Mouse (Mus musculus) embryonic facial prominence, embryonic 12.5 days (tissue): ENCODE data around the gene Slc25a16. TPM values are rescaled to one million over a fixed set of nuclear protein-coding genes. Genes with fewer than 3 reads are reported as not detected.

ENCODE experiments used
- ATAC-seq: fragments of 200-750 bp; cut with Nextera tagmentation; 2 replicates; pipeline ENCODE4 v1.8.0; 2017; ENCODE audit not compliant: insufficient number of reproducible peaks, insufficient read depth, low FRiP score, low TSS enrichment
- H3K27ac ChIP-seq: fragments of 300-500 bp; sonication (generic); 2 replicates; pipeline ENCODE4 v1.5.1; 2016; ENCODE audit warnings: mild to moderate bottlenecking
- H3K27me3 ChIP-seq: fragments of 300-500 bp; sonication (generic); 2 replicates; pipeline ENCODE4 v1.6.1; 2016; ENCODE audit warnings: mild to moderate bottlenecking, moderate library complexity
- H3K36me3 ChIP-seq: fragments of 300-500 bp; sonication (generic); 2 replicates; pipeline ENCODE4 v1.6.1; 2016; ENCODE audit warnings: mild to moderate bottlenecking
- H3K4me1 ChIP-seq: fragments of 300-500 bp; sonication (generic); 2 replicates; pipeline ENCODE4 v1.6.1; 2016
- H3K4me2 ChIP-seq: fragments of 300-500 bp; sonication (generic); replicated peaks from 2 replicates; pipeline ENCODE4 v1.6.1; 2016; ENCODE audit warnings: mild to moderate bottlenecking, moderate library complexity
- H3K4me3 ChIP-seq: fragments of 300-500 bp; sonication (generic); 2 replicates; pipeline ENCODE4 v1.5.1; 2016; ENCODE audit warnings: mild to moderate bottlenecking
- H3K9ac ChIP-seq: fragments of 300-500 bp; sonication (generic); 2 replicates; pipeline ENCODE4 v1.6.1; 2016; ENCODE audit warnings: mild to moderate bottlenecking, moderate library complexity
- H3K9me3 ChIP-seq: fragments of 300-500 bp; sonication (generic); 2 replicates; pipeline ENCODE4 v1.6.1; 2016; ENCODE audit warnings: mild to moderate bottlenecking, moderate library complexity
- WGBS: fragments of 180-500 bp; shearing (Covaris S2); methylation state at CpG from one replicate; pipeline ENCODE4 v1.1.7; 2016; 5-methylcytosine and 5-hydroxymethylcytosine counted together
- polyA plus RNA-seq: library from polyadenylated mRNA; unstranded; fragments of >200 nt; fragmentation: Nextera tagmentation; extraction: Ambion mirVana; gene quantifications from 2 replicates; pipeline ENCODE4 v1.2.1, GENCODE M21; 2016

The Slc25a16 gene
- polyA plus RNA-seq = 10.1 and 10.8 TPM in 2 replicates

GRCm38 (mm10) chr10:62919925-62920765 is at the start of gene Slc25a16:
TSS of gene Slc25a16 (plus strand) at chr10:62920633.
- peak within 1 kb of the TSS; percentile 84 for H3K4me3 ChIP-seq
- ATAC-seq = peak; percentile 94
- WGBS = 4% methylated on average over 50 of the region's 50 CpGs
- H3K4me2 ChIP-seq = peak within 1 kb of the TSS; percentile 82
- peak within 1 kb of the TSS; percentile 87 for H3K9ac ChIP-seq
- H3K4me1 ChIP-seq = peaks cover 9% of the 10 kb centered on the region
- peak within 1 kb of the TSS; percentile 80 for H3K27ac ChIP-seq
- no peaks in the 10 kb centered on the region for H3K9me3 ChIP-seq
- H3K27me3 ChIP-seq = no peaks in the 10 kb centered on the region
- no peaks in the 10 kb centered on the region for H3K36me3 ChIP-seq

GRCm38 (mm10) chr10:62874828-62875227 is 45.6 kb upstream of the Slc25a16 start:
- Histone ChIP-seq H3K9ac (no peak overlapping the region), H3K27ac (no peak overlapping the region), H3K9me3 (no peaks in the 10 kb centered on the region), H3K27me3 (no peaks in the 10 kb centered on the region), H3K36me3 (peaks cover 18% of the 10 kb centered on the region), H3K4me3 (no peak overlapping the region), H3K4me2 (no peak overlapping the region), H3K4me1 (no peaks in the 10 kb centered on the region)
- no peak for ATAC-seq
- WGBS = 76% methylated on average over 4 of the region's 4 CpGs

GRCm38 (mm10) chr10:62875565-62875964 is 44.9 kb upstream of the Slc25a16 start:
- Histone ChIP-seq H3K36me3 (peaks cover 18% of the 10 kb centered on the region), H3K4me1 (no peaks in the 10 kb centered on the region), H3K27ac (no peak overlapping the region), H3K27me3 (no peaks in the 10 kb centered on the region), H3K4me2 (no peak overlapping the region), H3K9ac (no peak overlapping the region), H3K9me3 (no peaks in the 10 kb centered on the region), H3K4me3 (no peak overlapping the region)
- 96% methylated on average over 4 of the region's 4 CpGs for WGBS
- no peak for ATAC-seq

- no peaks in the 10 kb centered on the region for H3K4me1 ChIP-seq
- H3K9me3 ChIP-seq = no peaks in the 10 kb centered on the region
- peaks cover 18% of the 10 kb centered on the region for H3K36me3 ChIP-seq
- H3K4me3 ChIP-seq = no peak overlapping the region
- no peak overlapping the region for H3K27ac ChIP-seq
- no peak overlapping the region for H3K4me2 ChIP-seq
- 88% methylated on average over 13 of the region's 13 CpGs for WGBS
- H3K9ac ChIP-seq = no peak overlapping the region
- no peaks in the 10 kb centered on the region for H3K27me3 ChIP-seq
- ATAC-seq = no peak
Observed at GRCm38 (mm10) chr10:62878056-62878455, 42.4 kb upstream of the Slc25a16 start.

- Histone ChIP-seq H3K36me3 (peaks cover 18% of the 10 kb centered on the region), H3K9ac (no peak overlapping the region), H3K27me3 (0 out of 2 replicates have a peak, but pooled peaks cover 2% of the 10 kb centered on the region), H3K9me3 (no peaks in the 10 kb centered on the region), H3K4me2 (no peak overlapping the region), H3K4me3 (no peak overlapping the region), H3K27ac (no peak overlapping the region), H3K4me1 (peaks cover 4% of the 10 kb centered on the region; the same call in 1 of the 2 replicates)
- no peak for ATAC-seq
- WGBS = 52% methylated on average over 5 of the region's 5 CpGs
Observed at GRCm38 (mm10) chr10:62881211-62881610, 39.2 kb upstream of the Slc25a16 start.

- H3K4me2 ChIP-seq = no peak overlapping the region
- no peak overlapping the region for H3K4me3 ChIP-seq
- H3K36me3 ChIP-seq = peaks cover 7% of the 10 kb centered on the region
- H3K4me1 ChIP-seq = peaks cover 4% of the 10 kb centered on the region; the same call in 1 of the 2 replicates
- no peaks in the 10 kb centered on the region for H3K9me3 ChIP-seq
- peaks cover 5% of the 10 kb centered on the region; the same call in 1 of the 2 replicates for H3K27me3 ChIP-seq
- ATAC-seq = no peak
- no peak overlapping the region for H3K27ac ChIP-seq
- no peak overlapping the region for H3K9ac ChIP-seq
- 18% methylated on average over 9 of the region's 9 CpGs for WGBS
Observed at GRCm38 (mm10) chr10:62883933-62884372, 36.5 kb upstream of the Slc25a16 start.

GRCm38 (mm10) chr10:62884517-62884916 is 35.9 kb upstream of the Slc25a16 start:
- Histone ChIP-seq H3K27ac (no peak overlapping the region), H3K36me3 (peaks cover 1% of the 10 kb centered on the region), H3K9me3 (no peaks in the 10 kb centered on the region), H3K4me3 (no peak overlapping the region), H3K4me2 (no peak overlapping the region), H3K27me3 (peaks cover 5% of the 10 kb centered on the region; the same call in 1 of the 2 replicates), H3K9ac (no peak overlapping the region), H3K4me1 (peaks cover 4% of the 10 kb centered on the region; the same call in 1 of the 2 replicates)
- ATAC-seq = no peak
- WGBS = 47% methylated on average over 1 of the region's 1 CpGs

GRCm38 (mm10) chr10:62885460-62885859 is 35.0 kb upstream of the Slc25a16 start:
- Histone ChIP-seq H3K4me2 (peak overlapping the region; percentile 90), H3K4me3 (peak overlapping the region; percentile 57), H3K36me3 (no peaks in the 10 kb centered on the region), H3K27me3 (peaks cover 5% of the 10 kb centered on the region; the same call in 1 of the 2 replicates), H3K27ac (no peak overlapping the region), H3K4me1 (peaks cover 4% of the 10 kb centered on the region; the same call in 1 of the 2 replicates), H3K9me3 (no peaks in the 10 kb centered on the region), H3K9ac (no peak overlapping the region)
- WGBS = 32% methylated on average over 10 of the region's 10 CpGs
- ATAC-seq = no peak

GRCm38 (mm10) chr10:62885969-62886798 is 34.2 kb upstream of the Slc25a16 start:
- Histone ChIP-seq H3K9me3 (no peaks in the 10 kb centered on the region), H3K27me3 (peaks cover 5% of the 10 kb centered on the region; the same call in 1 of the 2 replicates), H3K4me1 (peaks cover 4% of the 10 kb centered on the region; the same call in 1 of the 2 replicates), H3K36me3 (no peaks in the 10 kb centered on the region), H3K9ac (peak overlapping the region; percentile 61), H3K27ac (peak overlapping the region; percentile 32; the same call in 1 of the 2 replicates), H3K4me3 (peak overlapping the region; percentile 57), H3K4me2 (peak overlapping the region; percentile 90)
- under 1% methylated on average over 38 of the region's 38 CpGs for WGBS
- 0 out of 2 replicates have a peak, but pooled peaks have one; percentile 42 for ATAC-seq

GRCm38 (mm10) chr10:62886799-62887591 is 33.4 kb upstream of the Slc25a16 start:
- H3K4me1 ChIP-seq = peaks cover 4% of the 10 kb centered on the region; the same call in 1 of the 2 replicates
- no peaks in the 10 kb centered on the region for H3K9me3 ChIP-seq
- peak overlapping the region; percentile 90 for H3K4me2 ChIP-seq
- H3K4me3 ChIP-seq = peak overlapping the region; percentile 57
- WGBS = under 1% methylated on average over 56 of the region's 56 CpGs
- peak; percentile 83 for ATAC-seq
- no peaks in the 10 kb centered on the region for H3K36me3 ChIP-seq
- peaks cover 5% of the 10 kb centered on the region; the same call in 1 of the 2 replicates for H3K27me3 ChIP-seq
- H3K27ac ChIP-seq = peak overlapping the region; percentile 32; the same call in 1 of the 2 replicates
- peak overlapping the region; percentile 61 for H3K9ac ChIP-seq
